Mouse (Mus musculus) limb, embryonic 11.5 days (tissue): ENCODE measurements around the gene Enoph1. TPM values are rescaled to one million over a fixed set of nuclear protein-coding genes. Genes with fewer than 3 reads are reported as not detected.

ENCODE experiments used
- ATAC-seq: fragments of 200-750 bp; cut with Nextera tagmentation; 2 replicates; pipeline ENCODE4 v1.8.0; 2017; ENCODE audit warnings: low read depth; ENCODE audit not compliant: insufficient number of reproducible peaks, low FRiP score, low TSS enrichment
- DNase-seq: peaks from one replicate; pipeline ENCODE4 v3.0.0-alpha.2; 2015; ENCODE audit warnings: low spot score
- H3K27ac ChIP-seq: fragments of 300-500 bp; sonication (generic); replicated peaks from 2 replicates; pipeline ENCODE4 v1.5.1; 2014; ENCODE audit warnings: low read depth, mild to moderate bottlenecking, low read length
- H3K27me3 ChIP-seq: fragments of 300-500 bp; sonication (generic); 2 replicates; pipeline ENCODE4 v1.6.1; 2014; ENCODE audit warnings: mild to moderate bottlenecking, low read length, mixed read lengths; ENCODE audit not compliant: control insufficient read depth, insufficient read depth
- H3K36me3 ChIP-seq: fragments of 300-500 bp; sonication (generic); 2 replicates; pipeline ENCODE4 v1.6.1; 2014; ENCODE audit warnings: mild to moderate bottlenecking, low read length, moderate library complexity, mixed read lengths; ENCODE audit not compliant: control insufficient read depth, insufficient read depth
- H3K4me1 ChIP-seq: fragments of 300-500 bp; sonication (generic); 2 replicates; pipeline ENCODE4 v1.6.1; 2014; ENCODE audit warnings: low read length, mixed read lengths; ENCODE audit not compliant: control insufficient read depth, insufficient read depth
- H3K4me2 ChIP-seq: fragments of 300-500 bp; sonication (generic); 2 replicates; pipeline ENCODE4 v1.6.1; 2014; ENCODE audit warnings: low read depth, mild to moderate bottlenecking, moderate library complexity; ENCODE audit not compliant: severe bottlenecking
- H3K4me3 ChIP-seq: fragments of 300-500 bp; sonication (generic); 2 replicates; pipeline ENCODE4 v1.5.1; 2014; ENCODE audit warnings: low read depth, low read length
- H3K9ac ChIP-seq: fragments of 300-500 bp; sonication (generic); 2 replicates; pipeline ENCODE4 v1.6.1; 2014; ENCODE audit warnings: mild to moderate bottlenecking, low read length
- H3K9me3 ChIP-seq: fragments of 300-500 bp; sonication (generic); 2 replicates; pipeline ENCODE4 v1.6.1; 2016; ENCODE audit warnings: low read length; ENCODE audit not compliant: control insufficient read depth
- WGBS: fragments of 180-500 bp; shearing (Covaris S2); extraction: QIAGEN DNeasy Blood & Tissue Kit; methylation state at CpG from one replicate; pipeline ENCODE4 v1.1.7; 2014; 5-methylcytosine and 5-hydroxymethylcytosine counted together
- polyA plus RNA-seq: library from polyadenylated mRNA; unstranded; fragments of >200 nt; fragmentation: Nextera tagmentation; extraction: Ambion mirVana; gene quantifications from 2 replicates; pipeline ENCODE4 v1.2.1, GENCODE M21; 2014

Enoph1 gene
- polyA plus RNA-seq, 1 experiment from 2014 or later: 57.4 TPM

DNA sequence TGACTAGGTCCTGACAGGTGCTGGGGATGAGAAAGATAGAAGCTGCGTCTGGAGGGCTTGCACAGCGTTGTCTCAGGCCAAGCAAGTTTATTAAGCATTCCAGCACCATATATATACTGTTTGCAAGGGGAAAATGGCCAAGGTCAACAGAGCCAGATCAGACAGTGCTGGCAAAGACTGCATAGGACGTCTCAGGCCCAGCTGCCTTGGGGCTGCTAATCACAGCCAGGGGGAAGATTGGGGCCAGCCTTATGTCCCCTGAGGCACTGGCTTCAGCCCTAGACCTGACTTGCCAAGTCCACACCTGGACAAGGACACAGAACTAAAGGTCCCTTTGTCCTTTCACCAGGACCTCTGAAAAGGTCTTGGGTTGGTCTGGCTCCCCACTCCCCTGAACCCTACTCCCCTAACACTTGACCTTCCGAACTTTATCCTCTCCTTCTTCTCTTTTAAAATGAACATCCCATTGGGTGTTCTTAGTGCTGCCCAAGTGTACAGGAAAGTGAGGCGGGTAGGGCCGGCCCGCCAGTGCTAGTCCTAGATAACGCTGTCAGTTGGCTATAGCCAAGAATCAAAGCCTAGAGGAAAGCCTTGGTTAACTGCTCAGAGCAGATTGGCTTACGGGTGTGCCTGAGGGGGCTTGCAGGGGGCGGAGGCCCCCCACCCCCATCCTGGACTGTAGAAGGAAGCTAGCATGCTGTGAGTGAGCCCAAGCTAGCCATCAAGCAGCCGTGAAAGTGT lies 15.2 kb downstream of the Enoph1 start:
- no peak overlapping the region for H3K4me3 ChIP-seq
- H3K27ac ChIP-seq: no peak overlapping the region
- 80% methylated on average over 11 of the region's 11 CpGs for WGBS
- no peaks in the 10 kb centered on the region for H3K27me3 ChIP-seq
- no peak overlapping the region for H3K9ac ChIP-seq
- H3K4me1 ChIP-seq: peaks cover 12% of the 10 kb centered on the region
- ATAC-seq (no peak), DNase-seq (no peak)
- no peak overlapping the region for H3K4me2 ChIP-seq
- H3K36me3 ChIP-seq: peaks cover 2% of the 10 kb centered on the region; the same call in 1 of the 2 replicates
- no peaks in the 10 kb centered on the region; the same call in 1 of the 2 replicates for H3K9me3 ChIP-seq

DNA sequence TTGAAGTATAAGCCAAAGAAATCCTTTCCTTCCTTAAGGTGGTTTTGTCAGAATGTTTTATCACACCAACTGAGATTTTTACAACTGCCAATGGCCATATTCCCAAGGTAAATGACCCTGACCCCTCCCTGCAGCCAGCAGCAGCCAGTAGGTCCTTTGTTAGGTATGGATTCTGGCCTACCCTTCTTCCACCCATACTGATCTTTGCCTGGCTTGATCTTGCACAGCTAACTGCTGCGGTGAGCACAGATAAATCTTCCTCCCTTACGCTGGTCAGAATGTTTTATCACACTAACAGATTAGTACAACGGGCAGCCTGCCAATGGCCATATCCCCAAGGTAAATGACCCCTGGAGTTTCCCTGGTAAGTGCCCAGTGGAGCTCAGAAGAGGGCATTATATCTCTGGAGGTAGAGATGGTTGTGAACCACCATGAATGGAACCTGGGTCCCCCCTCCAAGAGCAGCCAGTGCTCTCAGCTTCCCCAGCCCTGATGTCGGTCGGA lies 16.1 kb downstream of the Enoph1 start:
- H3K27me3 ChIP-seq: no peaks in the 10 kb centered on the region
- no peak overlapping the region for H3K4me2 ChIP-seq
- H3K27ac ChIP-seq: no peak overlapping the region
- peaks cover 6% of the 10 kb centered on the region; the same call in 1 of the 2 replicates for H3K36me3 ChIP-seq
- no peak for DNase-seq
- 77% methylated on average over 5 of the region's 5 CpGs for WGBS
- peaks cover 12% of the 10 kb centered on the region for H3K4me1 ChIP-seq
- H3K9ac ChIP-seq: no peak overlapping the region
- H3K4me3 ChIP-seq: no peak overlapping the region
- ATAC-seq: no peak
- no peaks in the 10 kb centered on the region; the same call in 1 of the 2 replicates for H3K9me3 ChIP-seq

DNA sequence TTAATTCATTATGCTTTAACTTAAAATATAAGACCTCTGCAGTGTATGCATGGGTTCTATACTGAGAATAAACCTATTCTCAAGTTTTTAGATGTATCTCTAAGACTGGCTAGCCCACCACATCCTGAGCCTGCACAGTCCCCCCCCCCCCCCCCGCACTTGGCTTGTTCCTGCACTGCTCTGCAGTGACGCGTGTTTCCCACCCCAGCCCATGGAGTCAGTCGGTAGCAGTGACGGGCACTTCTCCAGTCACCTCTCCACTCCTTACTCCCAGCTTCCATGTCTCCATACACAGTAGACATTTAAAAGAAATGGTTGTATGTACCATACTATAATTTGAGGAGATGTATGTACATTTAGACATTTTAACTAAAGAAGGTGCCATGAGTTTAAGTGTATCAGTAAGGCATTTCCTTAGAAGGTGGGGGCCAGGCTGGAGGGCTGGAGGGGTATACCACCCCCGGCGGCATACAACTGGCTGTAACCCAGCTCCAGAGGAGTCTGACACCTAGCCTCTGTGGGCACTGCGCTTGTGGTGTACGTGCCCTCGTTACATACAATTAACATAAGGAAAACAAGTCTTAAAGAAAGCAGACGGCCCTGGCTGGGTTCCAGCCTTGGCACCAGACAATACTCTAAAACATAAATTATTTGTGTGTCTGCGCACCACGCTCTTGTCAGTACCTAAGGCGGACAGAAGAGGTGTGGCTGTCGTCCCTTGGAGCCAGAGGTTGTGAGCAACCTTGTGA lies 17.9 kb downstream of the Enoph1 start:
- H3K4me1 ChIP-seq: peaks cover 12% of the 10 kb centered on the region
- peaks cover 8% of the 10 kb centered on the region; the same call in 1 of the 2 replicates for H3K36me3 ChIP-seq
- H3K4me2 ChIP-seq: no peak overlapping the region
- no peak for ATAC-seq
- no peak overlapping the region for H3K27ac ChIP-seq
- H3K9ac ChIP-seq: no peak overlapping the region
- DNase-seq: no peak
- WGBS: 85% methylated on average over 14 of the region's 15 CpGs
- H3K27me3 ChIP-seq: no peaks in the 10 kb centered on the region
- no peaks in the 10 kb centered on the region for H3K9me3 ChIP-seq
- H3K4me3 ChIP-seq: no peak overlapping the region

DNA sequence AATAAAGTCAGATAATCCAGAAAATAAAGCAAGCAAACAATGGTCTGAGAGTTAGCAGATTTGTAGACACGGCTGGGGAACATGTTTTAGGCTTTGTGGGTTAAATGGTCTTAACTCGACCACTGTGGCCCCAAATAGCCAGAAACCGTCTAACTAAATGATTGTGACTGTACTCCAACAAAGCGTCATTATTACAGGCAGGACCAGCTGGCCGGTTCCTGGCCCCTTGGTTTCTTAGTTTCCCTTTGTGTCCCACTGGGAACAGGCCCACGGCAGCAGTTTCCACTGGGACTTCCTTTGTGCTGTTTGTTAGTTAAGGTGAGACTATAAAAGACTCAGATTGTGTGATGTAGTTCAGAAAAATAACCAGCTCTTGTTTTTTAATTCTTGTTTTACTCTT lies 18.9 kb downstream of the Enoph1 start:
- Histone ChIP-seq H3K27me3 (no peaks in the 10 kb centered on the region), H3K4me3 (no peak overlapping the region), H3K27ac (peak overlapping the region; percentile 45; the same call in 1 of the 2 replicates), H3K4me2 (no peak overlapping the region), H3K9ac (no peak overlapping the region), H3K9me3 (no peaks in the 10 kb centered on the region), H3K36me3 (peaks cover 11% of the 10 kb centered on the region), H3K4me1 (peaks cover 12% of the 10 kb centered on the region)
- DNase-seq: peak; percentile 40
- WGBS: 51% methylated on average over 6 of the region's 6 CpGs
- no peak for ATAC-seq

DNA sequence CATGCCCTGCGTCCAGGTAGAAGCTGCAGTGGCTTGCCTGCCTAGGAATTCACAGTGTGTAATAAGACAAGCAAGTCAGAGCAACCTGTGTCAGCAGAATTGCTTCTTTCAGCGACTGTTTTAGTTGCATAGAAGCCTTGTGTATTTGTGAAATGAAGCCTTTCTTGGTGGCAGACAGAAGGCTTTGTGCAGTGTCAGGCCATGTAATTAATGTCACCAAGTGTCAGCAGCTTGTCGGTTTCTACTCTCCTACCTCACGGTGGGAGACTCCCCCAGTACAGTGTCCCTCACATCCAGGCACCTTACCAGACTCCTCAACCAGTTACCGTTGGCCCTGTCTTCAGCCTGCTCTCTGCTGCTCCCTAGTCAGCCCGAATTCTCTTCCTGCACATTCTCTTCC lies 19.5 kb downstream of the Enoph1 start:
- Histone ChIP-seq H3K4me1 (peaks cover 12% of the 10 kb centered on the region), H3K36me3 (peaks cover 14% of the 10 kb centered on the region), H3K9ac (no peak overlapping the region), H3K9me3 (no peaks in the 10 kb centered on the region), H3K4me3 (no peak overlapping the region), H3K27me3 (no peaks in the 10 kb centered on the region), H3K4me2 (no peak overlapping the region), H3K27ac (peak overlapping the region; percentile 45; the same call in 1 of the 2 replicates)
- WGBS: 76% methylated on average over 6 of the region's 6 CpGs
- ATAC-seq (no peak), DNase-seq (no peak)

DNA sequence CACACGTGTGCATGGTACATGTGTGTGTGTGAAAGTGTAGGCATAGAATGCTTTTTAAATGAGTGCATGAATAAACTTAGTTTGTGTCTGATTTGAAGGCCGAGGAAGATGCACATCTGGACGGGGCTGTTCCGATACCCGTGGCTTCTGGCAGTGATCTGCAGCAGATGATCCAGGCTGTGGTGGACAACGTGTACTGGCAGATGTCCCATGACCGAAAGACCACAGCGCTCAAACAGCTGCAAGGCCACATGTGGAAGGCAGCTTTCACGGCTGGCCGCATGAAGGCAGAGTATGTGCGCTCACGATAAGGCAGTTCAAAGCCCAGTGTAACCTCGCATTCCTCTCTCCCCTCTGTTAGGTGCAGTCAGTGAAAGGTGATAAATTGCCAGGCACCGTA lies 21.1 kb downstream of the Enoph1 start:
- 0 out of 2 replicates have a peak, but pooled peaks cover 5% of the 10 kb centered on the region for H3K4me1 ChIP-seq
- DNase-seq (no peak), ATAC-seq (no peak)
- peaks cover 14% of the 10 kb centered on the region for H3K36me3 ChIP-seq
- no peak overlapping the region for H3K27ac ChIP-seq
- no peaks in the 10 kb centered on the region for H3K9me3 ChIP-seq
- H3K27me3 ChIP-seq: no peaks in the 10 kb centered on the region
- H3K9ac ChIP-seq: no peak overlapping the region
- no peak overlapping the region for H3K4me2 ChIP-seq
- 95% methylated on average over 14 of the region's 14 CpGs for WGBS
- no peak overlapping the region for H3K4me3 ChIP-seq

DNA sequence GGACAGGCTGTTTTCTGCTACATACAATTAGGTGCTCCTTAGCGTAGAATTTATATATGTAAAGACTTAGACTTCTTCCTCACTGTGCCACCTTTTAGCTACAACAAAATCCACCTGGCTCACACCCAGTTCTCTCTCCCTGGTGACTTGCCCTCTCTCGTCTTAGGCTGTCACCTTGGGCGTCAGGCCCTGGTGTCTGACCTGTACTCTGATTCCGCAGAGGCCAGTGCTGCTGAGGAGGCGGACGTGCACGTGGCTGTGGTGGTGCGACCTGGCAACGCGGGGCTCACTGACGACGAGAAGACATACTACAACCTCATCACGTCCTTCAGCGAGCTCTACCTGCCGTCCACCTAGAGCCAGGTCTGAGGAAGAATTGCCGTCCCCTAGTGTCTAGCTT lies 27.8 kb downstream of the Enoph1 start:
- no peaks in the 10 kb centered on the region for H3K4me1 ChIP-seq
- ATAC-seq: no peak
- H3K27me3 ChIP-seq: no peaks in the 10 kb centered on the region
- no peaks in the 10 kb centered on the region for H3K9me3 ChIP-seq
- H3K36me3 ChIP-seq: peaks cover 8% of the 10 kb centered on the region
- no peak overlapping the region for H3K4me2 ChIP-seq
- no peak overlapping the region for H3K9ac ChIP-seq
- DNase-seq: no peak
- 93% methylated on average over 16 of the region's 16 CpGs for WGBS
- H3K4me3 ChIP-seq: no peak overlapping the region
- no peak overlapping the region for H3K27ac ChIP-seq

DNA sequence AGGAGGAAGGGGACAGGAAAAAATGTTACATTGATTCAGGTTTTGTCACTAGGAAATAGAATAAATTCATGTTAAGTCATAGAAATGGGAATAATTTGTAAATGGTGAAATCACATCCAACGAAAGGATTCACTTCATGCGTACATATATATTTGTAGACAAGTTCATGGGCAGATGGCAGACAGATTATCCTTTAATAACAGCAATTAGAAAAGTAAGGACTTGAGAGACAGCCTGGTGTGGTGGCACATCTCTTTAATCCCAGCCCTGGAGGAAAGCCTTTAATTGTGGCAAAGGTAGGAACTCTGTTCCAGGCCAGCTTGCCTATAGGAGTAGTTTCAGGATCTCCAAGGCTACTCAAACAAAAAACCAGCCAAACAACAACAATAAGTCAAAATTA lies 29.7 kb downstream of the Enoph1 start:
- Histone ChIP-seq H3K9me3 (no peaks in the 10 kb centered on the region), H3K4me2 (no peak overlapping the region), H3K4me1 (no peaks in the 10 kb centered on the region), H3K36me3 (peaks cover 3% of the 10 kb centered on the region; the same call in 1 of the 2 replicates), H3K4me3 (no peak overlapping the region), H3K27me3 (no peaks in the 10 kb centered on the region), H3K27ac (no peak overlapping the region), H3K9ac (no peak overlapping the region)
- DNase-seq (no peak), ATAC-seq (no peak)
- WGBS: 93% methylated on average over 2 of the region's 2 CpGs
